Mouse (Mus musculus) hematopoietic stem cell, adult 5-6 weeks (primary cell): ENCODE data around the gene Ddx6. TPM values are rescaled to one million over a fixed set of nuclear protein-coding genes. Genes with fewer than 3 reads are reported as not detected.
A peak's percentile ranks its signal among the peaks of the same experiment; 100 is the strongest.

Source experiments
- ATAC-seq, 2 experiments: fragments of 125-278 bp in 1 of 2; replicated peaks in 1 of 2; 2 replicates each; pipeline ENCODE4 v1.8.0; 2016 to 2017; ENCODE audit warnings: inconsistent platforms in 2 of 2, mild to moderate bottlenecking in 2 of 2, moderate number of reproducible peaks in 2 of 2, low read depth in 1 of 2, moderate TSS enrichment in 1 of 2; ENCODE audit not compliant: low FRiP score in 2 of 2, poor library complexity in 2 of 2, severe bottlenecking in 2 of 2, insufficient read depth in 1 of 2, low TSS enrichment in 1 of 2
- total RNA-seq: library from RNA; stranded (forward); fragments of 172-1452, 232-1000 nt; gene quantifications from 2 replicates; pipeline ENCODE4 v1.2.3, GENCODE M21; 2017

Gene Ddx6
- total RNA-seq, 1 experiment from 2014 or later: 131 TPM

GRCm38 (mm10) chr9:44655098-44656066, 50.7 kb downstream of the Ddx6 start:
- ATAC-seq: peak; percentile 71 to 89

GRCm38 (mm10) chr9:44663706-44664105, 59.0 kb downstream of the Ddx6 start:
- no peak for ATAC-seq

- no peak for ATAC-seq
Observed at GRCm38 (mm10) chr9:44671416-44671815, 66.7 kb downstream of the Ddx6 start.

GRCm38 (mm10) chr9:44672291-44672865, 67.7 kb downstream of the Ddx6 start:
- no peak for ATAC-seq

GRCm38 (mm10) chr9:44673005-44673404, 68.3 kb downstream of the Ddx6 start, which contains the start of gene Treh:
TSS of gene Treh (plus strand) at chr9:44673233.
- no peak for ATAC-seq

- ATAC-seq: no peak
Observed at GRCm38 (mm10) chr9:44678288-44678871, 73.7 kb downstream of the Ddx6 start.

GRCm38 (mm10) chr9:44679565-44679964, 74.9 kb downstream of the Ddx6 start:
- no peak for ATAC-seq

GRCm38 (mm10) chr9:44683046-44683445, 78.4 kb downstream of the Ddx6 start:
- no peak for ATAC-seq

- peak in 1 of 2 experiments; percentile 77; a peak in 2 of 4 replicates for ATAC-seq
Observed at GRCm38 (mm10) chr9:44685346-44686330, 80.9 kb downstream of the Ddx6 start.

GRCm38 (mm10) chr9:44686638-44687037, 81.9 kb downstream of the Ddx6 start:
- ATAC-seq: no peak

GRCm38 (mm10) chr9:44688013-44688412, 83.3 kb downstream of the Ddx6 start:
- ATAC-seq: no peak

Other genes starting within 250 kb of the Ddx6 start
- gene Vps11, start 243.2 kb upstream of the Ddx6 start, total RNA-seq: 14.3 and 16.1 TPM in 2 replicates
- gene Hyou1, start 225.4 kb upstream of the Ddx6 start, total RNA-seq: 56.5 and 67.2 TPM in 2 replicates
- gene Slc37a4, start 208.0 kb upstream of the Ddx6 start, total RNA-seq: 15.8 and 20.2 TPM in 2 replicates
- 1,716 and 2,164 TPM in 2 replicates for gene Rps25, start 197.8 kb upstream of the Ddx6 start, total RNA-seq
- 42.2 and 47.6 TPM in 2 replicates for gene Trappc4, start 197.3 kb upstream of the Ddx6 start, total RNA-seq
- gene Ccdc84, start 186.3 kb upstream of the Ddx6 start, total RNA-seq: 21.4 and 31.9 TPM in 2 replicates
- gene Foxr1, start 163.8 kb upstream of the Ddx6 start, total RNA-seq: not detected in 2 replicates
- gene Upk2, start 149.9 kb upstream of the Ddx6 start, total RNA-seq: not detected in 2 replicates
- gene Bcl9l, start 122.1 kb upstream of the Ddx6 start, total RNA-seq: 5.9 and 6.1 TPM in 2 replicates
- 0.06 and 0.69 TPM in 2 replicates for gene Cxcr5, start 43.0 kb upstream of the Ddx6 start, total RNA-seq
- gene Treh, start 68.3 kb downstream of the Ddx6 start, total RNA-seq: not detected in 2 replicates
- 11.1 and 18.7 TPM in 2 replicates for gene Phldb1, start 130.3 kb downstream of the Ddx6 start, total RNA-seq
- gene Arcn1, start 163.0 kb downstream of the Ddx6 start, total RNA-seq: 132 and 175 TPM in 2 replicates
- gene Ift46, start 163.0 kb downstream of the Ddx6 start, total RNA-seq: 40.8 and 56.6 TPM in 2 replicates
- gene Tmem25, start 194.4 kb downstream of the Ddx6 start, total RNA-seq: 0.19 and 0.50 TPM in 2 replicates
- gene Ttc36, start 198.2 kb downstream of the Ddx6 start, total RNA-seq: 4.9 TPM in 1 of 2 replicates, not detected in the other